Mouse (Mus musculus) B cell, adult 2 months (primary cell): ENCODE results near the gene Pdcl3.
A peak's percentile ranks its signal among the peaks of the same experiment; 100 is the strongest.

Experiments used
- DNase-seq, 2 experiments: peaks; one replicate each; pipeline ENCODE4 v3.0.0; 2022

Gene Pdcl3

DNA sequence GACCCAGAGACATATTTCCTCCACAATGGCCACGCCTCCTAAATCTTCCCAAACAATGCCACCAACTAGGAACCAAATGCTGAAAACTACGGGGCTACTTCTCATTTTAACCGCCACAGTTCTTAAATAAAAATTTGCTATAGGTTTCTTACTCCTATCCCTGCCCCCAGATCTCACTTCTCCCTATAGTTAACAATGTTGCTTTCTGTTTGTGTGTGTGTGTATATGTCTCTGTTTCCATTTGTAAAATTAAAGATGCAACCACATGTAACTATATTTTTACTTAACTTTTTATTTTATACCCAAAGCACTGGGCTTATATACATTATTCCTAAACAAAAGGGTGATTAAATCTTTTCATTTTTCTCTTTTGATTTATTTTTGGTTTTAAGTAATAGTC is at the start of gene Pdcl3:
Gene Pdcl3 (plus strand): TSS at position 301 of the 400 bp plus-strand sequence.
- DNase-seq, result no peak

GRCm38 (mm10) chr1:38936780-38937179 is 48.6 kb upstream of the Pdcl3 start:
- DNase-seq, result peak; percentile 58 to 61

DNA sequence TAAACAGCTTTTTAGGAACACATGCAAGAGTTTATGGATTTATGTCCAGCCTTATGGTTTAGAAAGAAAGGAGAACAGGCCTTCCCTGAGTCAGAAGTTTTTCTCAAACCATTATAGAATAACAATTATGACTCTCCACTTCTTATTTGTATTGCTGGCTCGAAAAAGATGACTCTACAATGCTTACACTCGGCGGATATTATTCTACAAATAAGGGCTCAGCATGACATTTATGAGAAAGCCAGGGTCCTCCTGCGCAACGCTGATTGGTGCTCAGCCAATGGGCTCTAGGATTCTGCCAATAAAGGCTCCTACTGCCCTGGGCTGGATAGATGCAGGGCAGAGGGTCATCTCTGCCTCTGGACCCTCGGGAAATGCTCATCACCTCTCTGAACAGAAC is 46.6 kb upstream of the Pdcl3 start, which contains the start of gene Nms:
Gene Nms (plus strand): TSS at position 301 of the 400 bp plus-strand sequence.
- DNase-seq, result no peak

DNA sequence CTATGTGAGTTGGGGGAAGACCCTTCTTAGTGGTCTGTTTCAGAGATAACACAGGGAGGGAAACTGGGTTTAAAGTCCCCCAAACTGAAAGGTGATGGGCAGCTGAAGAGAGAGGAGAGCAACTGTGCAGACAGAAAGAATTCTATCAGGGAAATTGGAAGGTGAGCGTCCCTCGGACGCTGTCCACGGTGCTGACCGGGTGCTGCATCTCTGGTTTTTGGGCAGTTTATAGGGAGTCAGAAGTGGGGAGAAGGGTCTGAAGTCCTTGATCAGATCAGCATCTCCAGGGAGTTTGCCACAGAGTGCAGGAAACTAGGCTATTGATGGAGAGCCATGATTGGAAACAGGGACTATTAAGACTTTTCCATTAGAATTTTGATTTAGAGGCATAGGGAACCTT is 45.8 kb upstream of the Pdcl3 start:
- peak; percentile 19 to 25 for DNase-seq

- no peak for DNase-seq
Observed at GRCm38 (mm10) chr1:38956457-38956856, 29.0 kb upstream of the Pdcl3 start.

GRCm38 (mm10) chr1:38969116-38969515 is 16.3 kb upstream of the Pdcl3 start:
- DNase-seq, result no peak

GRCm38 (mm10) chr1:38971712-38972111 is 13.7 kb upstream of the Pdcl3 start:
- no peak for DNase-seq

DNA sequence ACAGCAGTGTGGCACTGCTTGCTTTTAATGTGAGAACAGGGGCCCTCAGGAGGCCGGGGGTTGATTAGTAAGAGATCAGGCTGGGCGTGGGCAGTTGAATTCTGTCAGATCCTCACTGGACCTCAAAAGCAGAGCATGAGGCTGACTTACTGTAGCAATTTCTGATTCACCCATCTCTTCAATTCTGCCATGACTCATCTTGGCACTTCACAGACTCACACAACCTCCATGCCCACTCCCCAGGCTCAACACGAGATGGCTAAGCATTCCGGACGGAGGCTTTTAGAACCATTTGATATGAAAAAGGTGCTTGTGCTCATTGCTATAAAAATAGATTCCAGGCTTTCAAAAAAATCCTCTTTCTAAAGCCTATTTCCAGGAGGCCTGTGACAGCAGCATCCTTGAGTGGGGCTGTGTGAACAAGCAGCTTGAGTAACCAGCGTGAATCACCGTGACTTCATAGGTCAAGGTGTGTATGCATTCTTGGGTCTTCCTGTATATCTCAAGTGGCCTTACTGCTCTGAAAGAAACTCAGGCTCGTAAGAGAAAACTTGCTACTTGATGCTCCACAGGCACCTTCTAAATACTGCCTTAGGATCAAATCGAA is 12.3 kb upstream of the Pdcl3 start:
- DNase-seq, result no peak

DNA sequence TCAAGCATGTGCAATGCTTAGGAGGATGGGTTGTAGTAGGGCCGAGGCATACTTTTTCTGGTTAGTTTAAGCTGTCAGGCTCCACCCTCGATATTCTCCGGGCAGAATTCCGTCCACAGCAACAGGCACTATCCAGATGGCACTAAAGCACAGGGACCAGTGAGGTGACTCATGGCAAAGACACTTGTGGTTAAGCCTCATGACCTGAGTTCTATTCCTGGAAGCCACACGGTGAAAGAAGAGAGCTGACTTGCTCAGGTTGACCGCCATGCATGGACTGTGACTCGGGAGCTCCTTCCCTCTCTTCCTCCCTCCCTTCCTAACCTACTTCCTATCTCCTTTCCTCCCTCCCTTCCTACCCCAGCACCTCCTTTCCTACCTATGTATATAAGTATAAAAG is 5.5 kb upstream of the Pdcl3 start:
- no peak for DNase-seq

GRCm38 (mm10) chr1:38983870-38984269 is 1.5 kb upstream of the Pdcl3 start:
- DNase-seq, result no peak

DNA sequence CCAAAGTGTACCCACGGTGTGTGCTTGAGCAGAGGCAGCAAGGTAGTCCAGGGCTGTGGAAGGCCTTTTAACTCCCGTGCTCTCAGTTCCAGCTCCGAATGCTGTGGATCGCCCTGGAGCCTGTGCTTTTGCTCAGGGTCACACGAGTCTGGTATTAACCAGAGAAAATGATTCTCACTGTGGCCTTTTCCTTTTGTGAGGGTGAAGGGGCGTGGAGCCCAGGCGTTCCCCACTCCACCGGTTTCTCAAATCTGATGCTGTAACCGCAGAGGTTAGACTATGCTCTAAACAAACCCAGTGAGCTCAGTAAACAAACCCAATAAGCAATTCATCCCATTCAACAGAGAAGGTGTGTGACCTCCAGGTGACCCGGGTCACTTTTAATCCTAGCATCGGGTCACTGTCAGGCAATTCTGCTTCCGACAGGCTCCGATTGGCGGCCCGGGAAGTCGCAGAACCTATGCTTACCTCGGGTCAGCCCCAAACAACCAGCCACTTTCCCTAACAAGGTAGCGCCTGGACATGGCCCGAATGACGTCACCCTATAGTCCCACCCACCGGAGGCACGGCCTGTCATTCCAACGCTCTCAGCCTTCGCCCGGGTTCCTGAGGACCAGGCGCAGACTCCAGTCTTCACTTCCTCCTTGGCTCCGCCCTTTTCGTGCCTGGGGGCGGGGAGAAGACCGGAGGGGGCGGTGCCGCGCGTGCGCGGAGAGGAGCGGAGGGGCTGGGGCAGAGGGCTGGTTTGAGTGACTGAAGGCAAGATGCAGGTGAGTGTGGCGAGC is 1.9 kb downstream of the Pdcl3 start:
- DNase-seq, result peak; percentile 96 to 97

- no peak for DNase-seq
Observed at GRCm38 (mm10) chr1:38987865-38988211, 2.4 kb downstream of the Pdcl3 start.

- no peak for DNase-seq
Observed at GRCm38 (mm10) chr1:38988357-38988756, 2.9 kb downstream of the Pdcl3 start.

DNA sequence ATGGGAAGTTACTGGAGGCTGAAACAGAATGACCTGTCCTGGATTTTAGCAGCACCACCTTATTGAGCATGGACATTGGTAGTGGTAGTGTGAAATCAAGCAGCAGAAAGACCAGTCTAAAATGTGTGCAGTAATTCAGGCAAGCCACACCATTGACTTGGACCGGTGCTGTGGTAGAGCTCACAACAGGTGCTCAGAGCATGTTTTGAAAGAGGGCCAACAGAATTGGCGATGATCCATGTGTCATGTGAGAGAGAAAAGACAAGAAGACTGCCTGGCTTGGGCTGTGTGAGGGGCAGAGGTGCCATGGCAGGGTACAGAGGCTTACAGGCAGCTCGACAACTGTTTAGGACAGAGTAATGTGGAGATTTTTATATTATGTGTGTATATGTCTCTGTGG is 7.0 kb downstream of the Pdcl3 start:
- no peak for DNase-seq

- DNase-seq, result peak; percentile 74 to 75
Observed at GRCm38 (mm10) chr1:39001106-39001505, 15.7 kb downstream of the Pdcl3 start.

DNA sequence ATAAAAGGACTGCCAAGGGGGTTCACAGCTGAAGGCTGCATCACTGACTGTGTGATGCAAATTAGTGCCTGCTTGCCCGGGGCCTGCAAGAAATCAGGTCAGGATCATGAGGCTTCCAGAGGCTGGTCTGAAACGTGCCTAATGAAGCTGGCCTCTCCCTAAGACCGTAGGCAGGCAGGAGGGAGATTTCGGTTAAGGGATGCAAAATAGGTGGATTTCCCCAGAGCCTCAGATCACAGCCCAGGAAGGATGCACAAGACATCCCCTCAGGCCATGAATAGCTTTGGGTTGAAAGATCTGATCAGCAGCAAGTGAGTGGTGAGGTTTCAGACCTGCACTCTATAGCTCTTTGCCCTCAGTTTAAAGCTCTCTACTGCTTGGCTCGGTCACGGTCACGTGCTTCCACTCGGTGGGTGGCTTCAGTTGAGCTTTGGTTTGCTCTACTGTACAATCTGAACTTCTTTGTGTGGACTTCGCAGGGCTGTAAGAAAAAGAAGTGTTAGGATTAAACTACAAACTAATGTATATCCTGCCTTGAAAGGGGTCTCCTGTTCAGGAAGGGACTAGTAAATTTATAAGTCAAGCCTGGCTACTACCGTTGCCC is 20.4 kb downstream of the Pdcl3 start:
- DNase-seq, result no peak

- no peak for DNase-seq
Observed at GRCm38 (mm10) chr1:39006830-39007829, 21.7 kb downstream of the Pdcl3 start.

- peak; percentile 12 to 21 for DNase-seq
Observed at GRCm38 (mm10) chr1:39010583-39011021, 25.2 kb downstream of the Pdcl3 start.

GRCm38 (mm10) chr1:39012576-39012975 is 27.2 kb downstream of the Pdcl3 start:
- no peak for DNase-seq

- no peak for DNase-seq
Observed at GRCm38 (mm10) chr1:39013843-39014242, 28.4 kb downstream of the Pdcl3 start.

- no peak for DNase-seq
Observed at GRCm38 (mm10) chr1:39015529-39015928, 30.1 kb downstream of the Pdcl3 start.

DNA sequence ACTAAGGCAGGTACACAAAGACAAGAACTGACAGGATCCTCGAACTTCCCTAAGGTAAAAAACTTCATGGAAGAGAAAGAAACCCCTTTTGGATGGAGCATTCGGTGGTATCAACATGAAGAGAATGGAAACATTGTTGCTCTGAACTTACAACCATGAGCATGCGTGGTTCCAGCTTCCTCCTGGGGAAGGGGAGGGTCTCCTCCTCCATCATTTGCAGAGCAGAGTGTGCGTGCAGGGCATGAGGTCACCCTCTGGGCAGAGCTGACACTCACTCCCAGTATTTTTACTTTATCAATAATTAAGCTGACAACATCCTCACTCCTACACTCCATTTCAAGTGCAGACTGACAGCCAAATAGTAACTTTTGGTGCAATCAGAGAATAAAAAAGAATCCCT is 32.5 kb downstream of the Pdcl3 start:
- no peak for DNase-seq

- no peak for DNase-seq
Observed at GRCm38 (mm10) chr1:39025142-39025541, 39.7 kb downstream of the Pdcl3 start.
